Mouse (Mus musculus): Measurements from ENCODE around the gene Smad9.

Smad9 gene

DNA sequence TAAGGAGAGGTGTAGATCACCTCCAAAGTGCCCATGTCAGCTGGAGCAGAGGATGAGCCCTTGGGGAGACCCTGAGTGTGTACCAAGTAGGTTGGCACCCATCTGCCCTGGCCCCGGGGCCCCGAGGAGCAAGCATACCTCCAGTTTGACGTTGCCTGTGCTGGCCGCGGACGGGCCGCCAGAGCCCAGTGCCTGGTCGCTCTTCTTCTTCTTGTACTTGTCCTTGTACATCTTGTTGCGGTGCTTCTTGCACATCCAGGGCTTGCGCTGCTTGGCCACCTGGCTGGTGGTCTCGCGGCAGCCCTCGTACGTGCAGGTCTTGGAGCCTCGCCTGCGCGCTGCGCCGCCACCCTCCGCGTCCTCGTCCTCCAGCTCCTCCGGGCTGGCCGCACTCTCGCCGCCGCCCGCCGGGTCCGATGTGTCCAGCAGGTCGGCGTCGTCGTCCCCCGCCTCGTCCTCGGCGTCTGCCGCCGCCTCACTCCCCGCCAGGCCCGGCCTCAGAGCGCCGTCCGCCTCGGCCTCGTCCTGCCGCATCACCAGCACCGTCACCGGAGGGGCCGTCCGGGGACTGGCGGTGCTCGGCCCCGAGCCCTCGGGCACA, 51.8 kb downstream of the Smad9 start:
- DNase-seq (ENCODE audit: extremely low read depth, low read depth, low spot score): no peak

DNA sequence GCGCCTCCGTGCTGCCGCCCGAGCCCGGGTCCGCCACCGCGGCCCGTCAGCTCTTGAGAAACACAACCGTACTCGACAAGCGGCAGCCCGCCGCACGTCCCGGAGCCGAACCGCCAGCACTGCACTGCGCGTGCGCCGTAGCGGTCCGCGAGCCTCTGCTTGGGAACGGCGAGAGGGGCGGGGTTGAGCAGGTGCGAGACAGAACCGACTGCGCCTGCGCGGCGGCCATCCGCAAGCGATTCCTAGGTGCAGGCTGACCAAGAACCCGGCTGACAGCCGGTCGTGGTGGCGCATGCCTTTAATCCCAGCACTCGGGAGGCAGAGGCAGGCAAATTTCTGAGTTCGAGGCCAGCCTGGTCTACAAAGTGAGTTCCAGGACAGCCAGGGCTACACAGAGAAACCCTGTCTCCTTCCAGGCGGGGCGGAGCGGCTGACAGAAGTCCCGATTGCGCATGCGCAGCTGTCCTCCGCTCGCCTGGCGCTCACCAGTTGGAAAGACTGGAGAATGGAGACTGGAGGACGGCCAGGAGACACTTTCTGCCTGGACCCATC, 52.4 kb downstream of the Smad9 start, which contains the start of gene Rfxap:
Gene Rfxap (minus strand): TSS at position 126 of the 552 bp plus-strand sequence.
- peak; percentile 28 for DNase-seq (ENCODE audit: extremely low read depth, low read depth, low spot score)

DNA sequence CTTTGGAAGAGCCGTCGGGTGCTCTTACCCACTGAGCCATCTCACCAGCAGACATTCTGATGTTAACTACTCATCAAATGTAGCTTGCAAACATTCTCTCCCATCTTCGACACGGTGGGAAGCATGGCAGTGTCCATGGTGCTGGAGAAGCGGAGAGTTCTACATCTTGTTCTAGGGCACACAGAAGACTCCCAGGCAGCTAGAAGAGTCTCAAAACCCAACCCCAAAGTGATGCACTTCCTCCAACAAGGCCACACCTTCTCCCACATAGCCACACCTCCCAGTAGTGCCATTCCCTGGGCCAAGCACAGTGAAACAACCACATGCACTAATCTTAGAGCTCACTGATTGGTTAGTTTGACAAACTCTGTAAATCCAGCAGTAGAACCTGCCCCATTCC, 53.7 kb downstream of the Smad9 start:
- DNase-seq (ENCODE audit: extremely low read depth, low read depth, low spot score): no peak

DNA sequence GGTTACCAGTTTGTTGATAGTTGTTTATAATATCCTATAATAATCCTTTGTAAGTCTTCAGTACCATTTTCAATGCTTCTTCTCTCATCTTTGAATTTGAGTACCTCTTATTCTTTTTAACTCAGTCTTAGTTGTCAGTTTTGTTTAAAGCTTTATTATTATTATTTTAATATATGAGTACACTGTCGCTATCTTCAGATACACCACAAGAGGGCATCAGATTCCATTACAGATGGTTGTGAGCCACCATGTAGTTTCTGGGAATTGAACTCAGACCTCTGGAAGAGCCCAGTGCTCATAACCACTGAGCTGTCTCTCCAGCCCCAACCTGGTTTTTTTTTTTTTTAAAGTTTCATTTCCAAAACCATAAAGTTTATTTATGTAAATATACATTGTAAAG, 56.2 kb downstream of the Smad9 start:
- DNase-seq (ENCODE audit: extremely low read depth, low read depth, low spot score): no peak

DNA sequence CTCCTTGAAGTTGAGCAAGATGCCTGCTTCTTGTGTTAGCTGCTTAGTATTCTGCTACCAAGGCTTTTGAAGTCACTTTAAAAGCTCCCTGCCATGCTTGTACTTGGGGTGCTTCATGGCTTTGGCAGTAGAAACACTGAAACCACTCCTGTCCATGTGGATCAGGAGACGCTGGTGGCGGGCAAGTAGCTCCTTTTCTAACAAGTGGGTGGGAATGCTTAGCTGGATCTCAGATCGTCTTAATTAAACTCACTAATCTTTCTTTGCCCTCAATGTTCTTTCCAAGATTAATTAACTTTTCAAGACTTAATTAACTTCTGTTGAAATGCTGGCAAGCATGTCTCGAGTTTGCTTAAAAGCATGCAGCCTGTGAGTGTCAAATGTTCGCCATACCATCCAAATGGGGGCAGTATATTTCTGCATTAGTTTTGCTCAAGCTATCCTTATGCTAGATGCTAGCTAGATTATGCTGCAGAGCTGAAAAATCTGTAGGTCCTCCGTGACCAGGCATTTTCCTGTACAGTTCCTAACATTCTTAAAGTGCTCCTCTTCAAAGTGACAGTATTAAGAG, 58.1 kb downstream of the Smad9 start:
- DNase-seq (ENCODE audit: extremely low read depth, low read depth, low spot score): no peak

DNA sequence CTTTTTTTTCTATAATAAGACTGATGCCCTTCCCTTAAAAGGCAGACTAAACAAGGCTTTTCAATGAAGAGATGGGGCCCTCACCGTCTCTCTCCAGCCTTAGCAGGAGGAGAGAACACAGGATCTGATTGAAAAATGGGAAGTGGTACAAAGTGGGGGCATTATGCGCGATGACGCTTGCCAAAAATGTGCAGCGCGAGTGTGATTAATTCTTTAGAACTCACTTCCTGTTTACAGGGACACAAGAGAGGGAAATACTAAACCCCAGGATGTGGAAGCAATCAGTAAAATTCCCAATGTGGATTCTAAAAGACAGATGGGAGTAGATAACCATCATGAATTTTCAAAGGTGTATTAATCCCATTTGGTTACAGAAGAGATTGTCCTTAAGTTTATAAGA, 59.2 kb downstream of the Smad9 start:
- no peak for DNase-seq (ENCODE audit: extremely low read depth, low read depth, low spot score)

DNA sequence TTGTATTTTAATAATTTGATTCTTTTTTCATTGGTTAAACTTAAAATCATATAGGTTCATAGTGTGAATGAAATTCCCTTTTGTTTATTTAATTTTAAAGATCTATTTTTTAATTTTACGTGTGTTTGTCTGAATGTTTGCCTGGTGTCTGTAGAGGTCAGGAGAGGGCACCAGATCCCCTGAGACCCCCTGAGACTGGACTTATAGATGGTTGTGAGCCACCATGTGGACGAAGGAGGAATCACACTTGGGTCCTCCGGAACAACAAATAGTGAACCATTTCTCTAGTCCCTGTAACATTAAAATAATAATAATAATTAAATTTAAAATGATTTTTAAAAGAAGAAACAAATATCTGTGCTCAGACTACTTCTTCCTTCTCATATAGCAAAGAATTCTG, 59.9 kb downstream of the Smad9 start:
- DNase-seq (ENCODE audit: extremely low read depth, low read depth, low spot score): no peak

DNA sequence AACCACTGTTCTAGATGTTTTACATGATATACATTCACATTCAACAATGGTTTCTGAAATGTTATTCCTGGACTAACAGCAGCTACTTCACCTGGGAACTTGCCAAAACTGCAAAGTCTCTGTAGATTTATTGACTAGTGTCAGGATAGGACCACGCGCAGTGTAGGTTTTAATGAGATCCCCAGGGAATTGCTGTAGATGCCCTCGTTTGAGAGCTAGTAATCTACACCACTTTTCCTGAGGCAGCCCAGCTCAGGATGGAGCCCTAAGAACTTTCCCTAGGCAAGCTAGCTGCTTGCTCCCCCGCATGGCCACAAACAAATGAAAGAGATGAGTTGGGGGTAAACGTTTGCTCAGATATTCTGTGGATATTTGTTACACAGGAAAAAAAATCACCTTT, 67.1 kb downstream of the Smad9 start:
- no peak for DNase-seq (ENCODE audit: extremely low read depth, low read depth, low spot score)

DNA sequence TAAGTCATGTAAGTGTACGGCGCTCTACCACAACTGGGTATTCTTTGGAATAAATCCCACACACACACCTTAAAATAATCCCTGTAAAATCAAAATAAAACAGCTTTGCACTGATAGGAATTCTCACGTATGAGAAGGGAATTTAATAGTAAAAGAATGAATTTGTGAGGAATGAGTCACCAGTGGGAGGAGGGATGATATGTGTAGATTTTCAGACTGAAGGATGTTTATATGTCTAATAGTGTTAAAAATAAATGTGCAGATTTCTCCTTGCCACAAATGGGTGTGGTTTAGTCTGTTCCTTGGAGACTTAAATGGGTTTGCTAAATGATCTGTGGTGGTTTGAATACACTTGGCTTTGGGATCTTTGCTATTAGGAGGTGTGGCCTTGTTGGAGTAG, 77.1 kb downstream of the Smad9 start:
- DNase-seq (ENCODE audit: extremely low read depth, low read depth, low spot score): no peak

DNA sequence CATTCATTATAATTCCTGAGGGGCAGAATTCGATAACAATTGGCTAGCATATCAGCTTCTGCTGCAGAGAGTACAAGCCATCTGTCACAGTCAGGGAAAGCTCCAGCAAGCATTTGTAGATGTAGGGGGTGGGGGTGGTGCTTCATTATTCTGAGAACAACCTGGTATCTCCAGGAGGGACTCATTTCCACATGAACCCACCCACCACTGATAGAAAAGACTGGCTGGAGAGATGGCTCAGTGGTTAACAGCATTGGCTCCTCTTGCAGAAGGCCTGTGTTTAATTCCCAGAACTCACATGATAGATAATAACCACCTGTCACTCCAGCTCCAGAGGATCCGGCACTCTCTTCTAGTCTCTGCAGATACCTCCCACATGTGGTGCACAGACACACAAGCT, 80.0 kb downstream of the Smad9 start:
- DNase-seq (ENCODE audit: extremely low read depth, low read depth, low spot score): no peak
